In the genomic region with DNA sequence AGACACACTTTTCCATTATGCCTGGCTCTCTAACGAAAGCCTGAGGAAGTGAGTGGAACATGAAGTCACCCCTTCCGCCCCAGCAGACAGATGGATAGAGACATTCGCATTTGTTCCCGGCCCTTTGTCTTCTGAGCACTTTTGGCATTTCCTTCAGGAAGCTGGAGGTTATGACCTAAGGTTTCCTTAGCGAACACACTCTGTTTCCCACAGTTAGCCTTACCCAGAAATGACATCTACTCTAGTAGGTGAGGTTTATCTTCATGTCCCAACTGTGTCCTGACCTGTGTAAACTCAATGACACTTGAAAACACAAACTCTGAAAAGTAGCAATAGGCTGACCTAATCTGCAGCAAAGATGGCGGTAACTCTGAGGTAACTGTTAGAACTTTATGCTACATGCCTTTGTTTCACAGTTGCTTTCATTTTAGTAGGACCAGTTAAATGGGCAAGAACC, we compare ENCODE assay signal across 9 mouse cellular contexts. TPM values are rescaled to one million over a fixed set of nuclear protein-coding genes. Genes with fewer than 3 reads are reported as not detected.
DNase-seq lines count a peak whose midpoint lies in the region; ATAC-seq and TF ChIP-seq lines count a peak whose summit lies in the region.
"Had no signal": no experiment of that assay in that cellular context is flagged by ENCODE, and none has a peak within 500 bp of the region (broad histone marks: within the 10 kb centered on the region; RNA-seq: fewer than 3 reads in every experiment).

No protein-coding gene starts in this region.

- H3K4me2 ChIP-seq in kidney, embryonic 15.5 days = no peak overlapping the region

- H3K4me1 ChIP-seq in heart, embryonic 10.5 days = peaks cover 16% of the 10 kb centered on the region
- H3K4me1 ChIP-seq in kidney, embryonic 15.5 days = peaks cover 10% of the 10 kb centered on the region

- H3K4me3 ChIP-seq in layer of hippocampus, adult 2 months = peak overlapping the region; percentile 54
- H3K4me3 ChIP-seq in heart, embryonic 10.5 days = no peak overlapping the region
- no peak overlapping the region for H3K4me3 ChIP-seq in kidney, embryonic 15.5 days (replicated peaks)
- H3K4me3 ChIP-seq: erythroblast, embryonic 14.5 days had no signal

- WGBS in heart, embryonic 10.5 days = 63% methylated on average over 6 of the region's 6 CpGs
- 62% methylated on average over 6 of the region's 6 CpGs for WGBS in kidney, embryonic 15.5 days

- no peaks in the 10 kb centered on the region for H3K9me3 ChIP-seq in heart, embryonic 10.5 days
- H3K9me3 ChIP-seq in kidney, embryonic 15.5 days (replicated peaks) = no peaks in the 10 kb centered on the region

- H3K36me3 ChIP-seq in heart, embryonic 10.5 days = peaks cover 48% of the 10 kb centered on the region
- no peaks in the 10 kb centered on the region for H3K36me3 ChIP-seq in kidney, embryonic 15.5 days

- peak overlapping the region; percentile 94; the same call in 1 of the 2 replicates for H3K27ac ChIP-seq in layer of hippocampus, adult 2 months
- H3K27ac ChIP-seq in heart, embryonic 10.5 days = peak overlapping the region; percentile 47; the same call in 1 of the 2 replicates
- peak overlapping the region; percentile 54 for H3K27ac ChIP-seq in kidney, embryonic 15.5 days

- H3K9ac ChIP-seq in kidney, embryonic 15.5 days = no peak overlapping the region

- DNase-seq in layer of hippocampus, adult 2 months (ENCODE audit: low spot score in 2 of 2) = no peak
- no peak for DNase-seq in layer of hippocampus, postnatal 10 days (ENCODE audit: low spot score in 2 of 2)
- peak; percentile 74 for DNase-seq in heart, embryonic 10.5 days (ENCODE audit: low spot score)
- DNase-seq in lung, postnatal 14 days = peak; percentile 54
- DNase-seq in frontal cortex, postnatal 10 days (ENCODE audit: low spot score in 2 of 2) = no peak
- DNase-seq in spleen, adult 18-20 months = no peak

- no peaks in the 10 kb centered on the region for H3K27me3 ChIP-seq in heart, embryonic 10.5 days (ENCODE audit: insufficient read depth, poor library complexity, severe bottlenecking)
- 0 out of 2 replicates have a peak, but pooled peaks cover 2% of the 10 kb centered on the region for H3K27me3 ChIP-seq in kidney, embryonic 15.5 days

- no peak; the same call in 1 of the 2 replicates for ATAC-seq in kidney, embryonic 15.5 days (replicated peaks; ENCODE audit: low FRiP score)
- no peak for ATAC-seq in megakaryocyte, adult 5-6 weeks (ENCODE audit: poor library complexity, severe bottlenecking)

- no peak for TF ChIP-seq CTCF in layer of hippocampus, adult 2 months (conservative IDR thresholded peaks at IDR 0.05)

RNA-seq across cellular contexts. Expression of gene S1pr1, which starts 5.7 kb away (rescaled TPM):
- total RNA-seq in layer of hippocampus, adult 2 months (2021) = 100 to 1,000 TPM in 1 of 2 experiments, 10 to 100 TPM in 1; 92.8 to 108 TPM
- 10 to 100 TPM; 61.7 to 62.3 TPM for total RNA-seq in layer of hippocampus, postnatal 10 days (2021)
- 48.7 and 82.4 TPM in 2 replicates for polyA plus RNA-seq in heart, embryonic 10.5 days (2016; fragmentation: Nextera tagmentation; extraction: Ambion mirVana)
- polyA plus RNA-seq in kidney, embryonic 15.5 days (2015; fragmentation: Nextera tagmentation; extraction: Ambion mirVana) = 18.4 and 21.1 TPM in 2 replicates
- 2.4 and 5.8 TPM in 2 replicates for total RNA-seq in megakaryocyte, adult 5-6 weeks (2015)
- 3.3 and 3.6 TPM in 2 replicates for total RNA-seq in megakaryocyte, adult 5-6 weeks (2017)
- polyA plus RNA-seq: erythroblast, embryonic 14.5 days had no signal

Comparison
In these comparisons a context has a peak if more than half of its experiments do, and no peak if none do; other contexts are left out.
1. DNase-seq: peak in heart, embryonic 10.5 days (single experiment) and lung, postnatal 14 days (single experiment); none in layer of hippocampus, adult 2 months (0 of 2), layer of hippocampus, postnatal 10 days (0 of 2), frontal cortex, postnatal 10 days (0 of 2) and spleen, adult 18-20 months (0 of 2).
2. RNA of gene S1pr1, which starts 5.7 kb away (total RNA-seq): 92.8 to 108 TPM in layer of hippocampus, adult 2 months and 61.7 to 62.3 TPM in layer of hippocampus, postnatal 10 days; 2.4 to 5.8 TPM in megakaryocyte, adult 5-6 weeks; every median in the first group is over 4 times any median in the second.
3. Peak in every context shown above with its lines, with median percentiles within 50 percentile points of each other: H3K27ac ChIP-seq.